Mouse (Mus musculus): ENCODE results near the gene Tex261. TPM values are rescaled to one million over a fixed set of nuclear protein-coding genes. Genes with fewer than 3 reads are reported as not detected.

Tex261 gene
- polyA plus RNA-seq, 2 experiments = 77.4 to 90.4 TPM

GRCm38 (mm10) chr6:83744557-83744956, 31.1 kb downstream of the Tex261 start:
- Histone ChIP-seq H3K27ac (replicated peaks; ENCODE audit: low read depth, low read length) (no peak overlapping the region), H3K4me3 (replicated peaks; ENCODE audit: low read length) (no peak overlapping the region), H3K4me2 (replicated peaks; ENCODE audit: low read depth, low read length, severe bottlenecking) (no peak overlapping the region), H3K9me3 (ENCODE audit: control insufficient read depth, low read length) (no peaks in the 10 kb centered on the region), H3K36me3 (ENCODE audit: control insufficient read depth, insufficient read depth, low read length) (no peaks in the 10 kb centered on the region), H3K4me1 (ENCODE audit: control insufficient read depth, insufficient read depth, low read length) (no peaks in the 10 kb centered on the region), H3K27me3 (ENCODE audit: control insufficient read depth, insufficient read depth, low read length) (no peaks in the 10 kb centered on the region), H3K9ac (ENCODE audit: low read depth, low read length, severe bottlenecking) (no peak overlapping the region)
- no peak for ATAC-seq (ENCODE audit: low FRiP score, low read depth)
- WGBS = 54% methylated on average over 5 of the region's 5 CpGs
- DNase-seq (ENCODE audit: low spot score) = no peak
- TF ChIP-seq POLR2A (IDR thresholded peaks at IDR 0.05; ENCODE audit: borderline replicate concordance, extremely low read depth, insufficient read depth, insufficient read length) = no peak

DNA sequence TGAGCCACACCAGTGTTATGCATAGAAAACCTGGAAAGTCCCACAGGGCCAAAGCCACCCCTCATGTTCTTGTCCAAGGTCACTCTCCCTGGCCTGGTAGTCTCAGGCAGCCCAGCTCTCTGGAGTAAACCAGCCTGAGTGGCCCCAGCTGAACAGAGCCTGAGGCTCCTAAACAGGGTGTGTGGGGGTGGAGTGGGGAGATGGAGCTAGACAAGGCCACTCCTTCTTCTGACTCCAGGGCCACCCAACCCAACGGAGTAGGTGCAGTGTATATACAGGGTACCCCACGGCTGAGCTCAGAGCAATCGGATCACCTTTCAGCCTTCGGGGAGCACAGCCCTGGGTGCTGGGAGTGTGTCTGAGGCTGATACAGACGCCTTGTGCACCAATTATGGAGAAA, 31.5 kb downstream of the Tex261 start:
- WGBS = 65% methylated on average over 5 of the region's 5 CpGs
- no peak overlapping the region for H3K9ac ChIP-seq (ENCODE audit: low read depth, low read length, severe bottlenecking)
- ATAC-seq (ENCODE audit: low FRiP score, low read depth) (no peak), DNase-seq (ENCODE audit: low spot score) (no peak)
- no peaks in the 10 kb centered on the region for H3K27me3 ChIP-seq (ENCODE audit: control insufficient read depth, insufficient read depth, low read length)
- H3K27ac ChIP-seq (replicated peaks; ENCODE audit: low read depth, low read length) = no peak overlapping the region
- H3K4me1 ChIP-seq (ENCODE audit: control insufficient read depth, insufficient read depth, low read length) = no peaks in the 10 kb centered on the region
- no peaks in the 10 kb centered on the region for H3K9me3 ChIP-seq (ENCODE audit: control insufficient read depth, low read length)
- no peak overlapping the region for H3K4me3 ChIP-seq (replicated peaks; ENCODE audit: low read length)
- H3K4me2 ChIP-seq (replicated peaks; ENCODE audit: low read depth, low read length, severe bottlenecking) = no peak overlapping the region
- TF ChIP-seq POLR2A (IDR thresholded peaks at IDR 0.05; ENCODE audit: borderline replicate concordance, extremely low read depth, insufficient read depth, insufficient read length) = no peak
- H3K36me3 ChIP-seq (ENCODE audit: control insufficient read depth, insufficient read depth, low read length) = no peaks in the 10 kb centered on the region

- H3K36me3 ChIP-seq (ENCODE audit: control insufficient read depth, insufficient read depth, low read length) = no peaks in the 10 kb centered on the region
- H3K9me3 ChIP-seq (ENCODE audit: control insufficient read depth, low read length) = no peaks in the 10 kb centered on the region
- DNase-seq (ENCODE audit: low spot score) (no peak), ATAC-seq (ENCODE audit: low FRiP score, low read depth) (no peak)
- H3K9ac ChIP-seq (ENCODE audit: low read depth, low read length, severe bottlenecking) = no peak overlapping the region
- no peaks in the 10 kb centered on the region for H3K27me3 ChIP-seq (ENCODE audit: control insufficient read depth, insufficient read depth, low read length)
- WGBS = 65% methylated on average over 5 of the region's 5 CpGs
- peaks cover 7% of the 10 kb centered on the region for H3K4me1 ChIP-seq (ENCODE audit: control insufficient read depth, insufficient read depth, low read length)
- no peak overlapping the region for H3K4me2 ChIP-seq (replicated peaks; ENCODE audit: low read depth, low read length, severe bottlenecking)
- no peak for TF ChIP-seq POLR2A (IDR thresholded peaks at IDR 0.05; ENCODE audit: borderline replicate concordance, extremely low read depth, insufficient read depth, insufficient read length)
- no peak overlapping the region for H3K4me3 ChIP-seq (replicated peaks; ENCODE audit: low read length)
- no peak overlapping the region for H3K27ac ChIP-seq (replicated peaks; ENCODE audit: low read depth, low read length)
Measured at GRCm38 (mm10) chr6:83743212-83743611, 32.4 kb downstream of the Tex261 start.

DNA sequence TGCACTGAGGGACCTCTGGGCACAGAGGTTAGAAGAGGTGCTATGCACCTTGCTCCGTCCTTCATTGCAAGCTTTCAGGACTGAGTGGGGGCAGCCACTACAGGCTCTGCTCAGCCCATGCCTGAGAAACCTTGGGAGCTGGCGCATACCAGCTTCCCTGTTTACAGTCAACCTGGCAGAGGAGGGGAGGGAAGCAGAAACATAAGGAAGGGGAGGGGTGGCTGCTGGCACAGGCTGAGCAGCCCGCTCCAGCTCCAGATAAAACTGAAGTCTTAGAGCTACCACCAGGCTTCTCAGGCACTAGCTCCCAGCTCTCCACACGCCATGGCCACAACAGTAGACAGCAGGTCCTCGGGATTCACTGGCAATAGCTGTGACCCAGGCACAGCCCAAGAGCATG, 32.9 kb downstream of the Tex261 start, which contains the start of gene Atp6v1b1:
Atp6v1b1 (plus strand) TSS at position 230 of the 400 bp plus-strand sequence.
- Histone ChIP-seq H3K4me1 (ENCODE audit: control insufficient read depth, insufficient read depth, low read length) (peaks cover 7% of the 10 kb centered on the region), H3K9ac (ENCODE audit: low read depth, low read length, severe bottlenecking) (no peak within 1 kb of the TSS), H3K36me3 (ENCODE audit: control insufficient read depth, insufficient read depth, low read length) (no peaks in the 10 kb centered on the region), H3K4me2 (replicated peaks; ENCODE audit: low read depth, low read length, severe bottlenecking) (no peak within 1 kb of the TSS), H3K27ac (replicated peaks; ENCODE audit: low read depth, low read length) (no peak within 1 kb of the TSS), H3K27me3 (ENCODE audit: control insufficient read depth, insufficient read depth, low read length) (no peaks in the 10 kb centered on the region), H3K9me3 (ENCODE audit: control insufficient read depth, low read length) (no peaks in the 10 kb centered on the region), H3K4me3 (replicated peaks; ENCODE audit: low read length) (no peak within 1 kb of the TSS)
- TF ChIP-seq POLR2A (IDR thresholded peaks at IDR 0.05; ENCODE audit: borderline replicate concordance, extremely low read depth, insufficient read depth, insufficient read length) = no peak
- DNase-seq (ENCODE audit: low spot score) (no peak), ATAC-seq (ENCODE audit: low FRiP score, low read depth) (no peak)
- WGBS = 71% methylated on average over 5 of the region's 5 CpGs

DNA sequence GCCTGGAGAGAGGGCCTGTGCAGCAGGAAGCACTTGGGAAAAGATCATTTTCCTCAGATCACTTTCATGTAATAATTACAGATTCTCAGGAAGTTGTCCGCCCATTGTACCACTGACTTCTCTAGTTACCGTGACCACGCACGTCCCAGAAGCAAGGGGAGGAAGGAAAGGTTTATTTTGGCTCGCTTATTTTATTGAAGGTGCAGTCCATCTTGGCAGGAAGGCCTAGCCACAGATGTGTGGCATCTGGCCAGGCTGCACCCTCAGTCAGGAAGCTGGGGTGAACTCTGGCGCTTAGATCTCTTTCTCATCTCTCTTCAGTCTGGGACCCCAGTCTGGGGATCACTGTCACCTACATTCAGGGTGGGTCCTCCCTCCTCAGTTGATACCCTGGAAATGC, 37.0 kb downstream of the Tex261 start:
- H3K4me3 ChIP-seq (replicated peaks; ENCODE audit: low read length) = no peak overlapping the region
- no peaks in the 10 kb centered on the region for H3K9me3 ChIP-seq (ENCODE audit: control insufficient read depth, low read length)
- WGBS = 52% methylated on average over 6 of the region's 6 CpGs
- no peak for ATAC-seq (ENCODE audit: low FRiP score, low read depth)
- H3K4me1 ChIP-seq (ENCODE audit: control insufficient read depth, insufficient read depth, low read length) = peaks cover 7% of the 10 kb centered on the region
- no peak overlapping the region for H3K27ac ChIP-seq (replicated peaks; ENCODE audit: low read depth, low read length)
- H3K9ac ChIP-seq (ENCODE audit: low read depth, low read length, severe bottlenecking) = no peak overlapping the region
- peak; percentile 32 for DNase-seq (ENCODE audit: low spot score)
- no peak for TF ChIP-seq POLR2A (IDR thresholded peaks at IDR 0.05; ENCODE audit: borderline replicate concordance, extremely low read depth, insufficient read depth, insufficient read length)
- no peaks in the 10 kb centered on the region for H3K27me3 ChIP-seq (ENCODE audit: control insufficient read depth, insufficient read depth, low read length)
- no peaks in the 10 kb centered on the region for H3K36me3 ChIP-seq (ENCODE audit: control insufficient read depth, insufficient read depth, low read length)
- H3K4me2 ChIP-seq (replicated peaks; ENCODE audit: low read depth, low read length, severe bottlenecking) = no peak overlapping the region

GRCm38 (mm10) chr6:83737311-83737710, 38.3 kb downstream of the Tex261 start:
- no peak overlapping the region for H3K4me3 ChIP-seq (replicated peaks; ENCODE audit: low read length)
- 37% methylated on average over 13 of the region's 13 CpGs for WGBS
- H3K9ac ChIP-seq (ENCODE audit: low read depth, low read length, severe bottlenecking) = no peak overlapping the region
- no peaks in the 10 kb centered on the region for H3K9me3 ChIP-seq (ENCODE audit: control insufficient read depth, low read length)
- no peak overlapping the region for H3K4me2 ChIP-seq (replicated peaks; ENCODE audit: low read depth, low read length, severe bottlenecking)
- TF ChIP-seq POLR2A (IDR thresholded peaks at IDR 0.05; ENCODE audit: borderline replicate concordance, extremely low read depth, insufficient read depth, insufficient read length) = no peak
- peaks cover 7% of the 10 kb centered on the region for H3K4me1 ChIP-seq (ENCODE audit: control insufficient read depth, insufficient read depth, low read length)
- H3K27ac ChIP-seq (replicated peaks; ENCODE audit: low read depth, low read length) = no peak overlapping the region
- ATAC-seq (ENCODE audit: low FRiP score, low read depth) = no peak
- no peaks in the 10 kb centered on the region for H3K27me3 ChIP-seq (ENCODE audit: control insufficient read depth, insufficient read depth, low read length)
- DNase-seq (ENCODE audit: low spot score) = no peak
- no peaks in the 10 kb centered on the region for H3K36me3 ChIP-seq (ENCODE audit: control insufficient read depth, insufficient read depth, low read length)
